Mouse (Mus musculus) cerebellum, postnatal 25 days (tissue): ENCODE data around the gene Dyrk3.
A peak's percentile ranks its signal among the peaks of the same experiment; 100 is the strongest.
"Not testable (repeated sequence)": the region's sequence is repeated elsewhere in the genome, so short reads cannot be mapped to it uniquely, and the experiment has no call there.

Source experiments
- DNase-seq, 2 experiments: peaks; one replicate each; pipeline ENCODE4 v3.0.0; 2021; ENCODE audit warnings: mixed read lengths in 2 of 2

Gene Dyrk3

DNA sequence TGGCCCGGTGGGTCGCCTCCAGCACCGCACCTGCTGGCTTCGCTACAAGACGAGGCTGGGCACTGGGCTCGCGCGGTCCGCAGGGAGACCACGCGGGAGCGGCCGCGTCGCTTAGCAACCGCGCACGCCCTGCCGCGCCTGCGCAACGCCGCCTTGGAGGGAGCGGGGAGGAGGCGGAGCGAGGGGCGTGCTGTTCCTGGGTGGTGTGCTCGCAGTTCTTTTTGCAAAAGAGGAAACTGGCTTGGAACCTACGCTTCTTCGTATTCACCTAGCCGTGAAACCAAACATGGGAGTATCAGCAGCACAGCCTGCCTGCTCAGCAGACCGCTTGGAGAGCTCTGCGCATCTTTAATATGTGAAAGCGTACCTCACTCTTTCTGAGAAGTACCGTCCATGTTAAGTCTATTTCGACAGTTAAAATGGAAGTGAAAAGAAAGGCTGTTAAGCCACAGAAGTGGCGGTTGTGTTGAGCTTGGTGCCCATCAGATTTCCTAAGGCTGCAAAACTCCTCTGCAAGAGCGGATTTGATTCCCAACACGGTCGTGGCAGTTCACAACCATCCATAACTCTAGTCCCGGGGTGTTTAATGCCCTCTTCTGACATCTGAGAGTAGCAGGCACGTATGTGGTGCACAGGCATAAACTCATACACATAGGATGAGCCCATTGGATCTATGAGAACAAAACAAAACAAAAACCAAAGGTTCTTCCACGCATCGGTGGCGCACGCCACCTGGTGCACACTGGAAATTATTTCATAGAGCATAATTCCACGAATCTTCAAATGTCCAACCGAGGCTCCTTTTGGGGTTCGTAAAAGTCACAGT is at the start of gene Dyrk3:
Dyrk3 (minus strand) TSS at position 150 of the 826 bp plus-strand sequence.
- DNase-seq, result peak; percentile 88 to 94

DNA sequence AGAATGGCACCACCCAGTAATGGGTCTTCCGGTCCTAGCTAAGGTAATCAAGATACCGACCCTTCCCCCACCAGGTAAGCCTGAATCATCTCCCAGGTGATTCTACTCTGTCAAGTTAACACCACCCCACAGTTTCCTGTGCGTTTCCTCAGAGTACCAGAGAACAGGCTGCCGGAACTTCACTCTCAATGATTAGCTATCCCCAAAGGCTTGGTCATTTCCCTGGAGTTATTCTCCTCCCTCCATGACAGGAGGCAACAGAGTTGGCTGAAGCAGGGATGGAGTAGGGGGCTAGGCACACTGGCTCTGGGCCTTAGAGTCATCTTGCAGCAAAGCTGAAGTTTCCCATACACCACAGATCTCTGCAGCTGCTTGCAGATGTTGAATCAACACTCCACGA is 49.7 kb upstream of the Dyrk3 start:
- DNase-seq, result no peak

DNA sequence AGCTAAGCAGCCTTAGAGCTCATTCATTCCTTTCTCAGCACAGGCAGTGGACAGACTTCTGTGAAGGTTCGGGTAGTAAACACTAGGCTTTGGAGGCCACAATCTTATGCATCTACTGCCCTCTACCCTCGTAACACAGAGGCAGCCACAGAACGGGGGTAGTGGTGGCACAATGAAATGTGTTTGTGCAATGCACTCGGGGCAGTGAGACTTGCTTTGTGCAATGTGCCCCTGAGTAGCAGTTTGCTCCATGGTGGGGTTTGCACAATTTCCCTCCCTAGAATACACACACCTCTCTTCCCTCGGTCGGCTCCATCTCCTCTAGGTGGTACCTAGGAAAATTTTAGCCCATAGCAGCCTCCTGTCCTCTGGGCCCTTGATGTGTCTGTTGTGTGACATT is 48.9 kb upstream of the Dyrk3 start:
- no peak for DNase-seq

DNA sequence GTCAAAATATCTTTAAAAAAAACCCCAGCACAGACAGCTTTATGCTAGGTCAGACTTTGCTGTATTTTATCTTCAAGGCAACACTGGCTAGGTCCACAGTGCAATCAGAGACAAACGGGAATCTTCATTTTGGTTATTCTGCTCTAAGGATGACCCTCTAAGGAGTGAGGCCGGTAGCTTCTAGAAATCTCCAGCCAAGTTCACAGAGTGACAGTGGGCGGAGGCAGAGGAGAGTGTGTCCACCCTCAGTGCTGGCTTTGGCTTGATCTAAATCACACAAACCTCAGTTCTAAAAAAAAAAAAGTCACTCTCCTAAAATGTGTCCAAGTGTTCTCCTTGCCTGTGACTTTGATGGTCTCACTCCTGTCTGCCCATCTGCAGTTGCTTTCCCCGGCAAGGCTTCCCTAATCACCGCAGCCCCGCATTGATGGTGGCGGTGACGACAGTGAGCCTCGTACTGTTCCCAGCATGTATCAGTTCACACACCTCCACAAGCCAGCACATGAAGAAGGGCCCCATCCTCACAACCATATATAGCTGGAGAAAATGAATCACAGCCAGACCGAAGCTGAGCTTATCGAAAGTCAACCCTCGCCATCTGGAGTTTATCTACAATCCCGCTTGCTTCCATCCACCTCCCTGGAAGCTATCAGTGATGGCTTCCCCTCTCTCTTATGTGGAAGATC is 47.8 kb upstream of the Dyrk3 start:
- DNase-seq, result no peak

DNA sequence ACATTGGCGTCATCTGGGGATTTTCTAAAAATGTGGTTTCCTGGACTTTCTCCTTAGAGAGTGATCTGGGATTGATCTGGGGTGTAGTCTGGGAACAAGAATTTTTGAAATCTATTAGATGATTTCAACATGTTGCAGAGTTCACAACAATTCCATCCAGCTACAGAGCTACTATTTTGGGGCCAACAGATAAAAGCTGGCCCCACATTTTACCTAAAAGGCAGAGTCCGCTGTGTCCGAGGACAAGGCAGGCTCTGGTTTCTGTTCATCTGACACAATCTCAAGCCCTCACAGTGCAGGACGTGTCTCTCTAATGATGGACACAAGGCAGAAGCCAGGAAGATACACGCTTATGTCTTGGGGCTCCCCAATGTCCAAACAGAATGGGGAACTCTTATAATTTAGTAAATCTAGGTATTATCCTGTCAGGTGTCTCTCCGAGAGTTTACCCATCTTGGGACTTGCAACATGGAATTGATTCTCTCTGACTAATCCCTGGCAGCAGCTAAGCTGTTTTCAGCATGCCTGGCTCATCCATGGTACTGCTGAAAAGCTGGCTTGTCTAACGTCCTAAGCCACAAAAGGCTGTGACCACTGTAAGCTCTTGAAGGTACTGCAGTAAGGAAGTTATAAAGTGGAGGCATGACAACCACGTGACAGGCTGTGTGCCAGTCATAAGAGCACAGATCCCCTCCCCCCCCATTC is 47.0 kb upstream of the Dyrk3 start:
- DNase-seq, result no peak

DNA sequence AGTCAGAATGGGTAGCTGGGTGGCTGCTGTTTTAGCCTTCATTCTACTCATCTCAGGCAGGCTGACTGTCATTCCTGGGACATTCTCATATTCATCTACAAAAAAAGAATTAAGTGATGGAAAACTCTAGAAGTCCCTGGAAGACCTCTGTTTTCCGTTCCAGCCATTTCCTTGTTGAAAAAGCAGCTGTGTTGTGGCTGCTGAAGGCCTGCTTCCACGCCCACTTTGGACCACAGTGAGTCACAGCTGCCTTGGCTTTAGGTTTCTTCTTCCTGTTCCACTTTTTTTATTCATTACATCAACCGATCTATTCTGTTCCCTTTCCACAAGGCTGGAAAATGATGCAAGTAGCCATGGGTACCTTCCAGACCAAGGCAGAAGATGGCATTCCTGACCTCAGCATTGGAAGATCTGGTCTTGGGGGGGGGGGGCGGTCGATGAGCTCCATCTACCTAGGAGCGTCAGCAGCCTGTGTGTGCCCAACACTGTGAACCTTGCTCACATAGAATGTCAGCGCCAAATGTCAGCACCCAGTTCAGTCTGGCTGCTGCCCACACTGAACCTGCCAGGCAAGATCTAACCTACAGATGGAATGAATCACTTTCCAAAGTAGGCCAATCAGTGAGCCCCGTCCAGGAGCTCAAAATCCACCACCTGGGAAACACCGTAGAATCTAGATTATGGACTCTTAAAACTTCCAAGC is 46.3 kb upstream of the Dyrk3 start:
- peak in 1 of 2 experiments; percentile 33 for DNase-seq

DNA sequence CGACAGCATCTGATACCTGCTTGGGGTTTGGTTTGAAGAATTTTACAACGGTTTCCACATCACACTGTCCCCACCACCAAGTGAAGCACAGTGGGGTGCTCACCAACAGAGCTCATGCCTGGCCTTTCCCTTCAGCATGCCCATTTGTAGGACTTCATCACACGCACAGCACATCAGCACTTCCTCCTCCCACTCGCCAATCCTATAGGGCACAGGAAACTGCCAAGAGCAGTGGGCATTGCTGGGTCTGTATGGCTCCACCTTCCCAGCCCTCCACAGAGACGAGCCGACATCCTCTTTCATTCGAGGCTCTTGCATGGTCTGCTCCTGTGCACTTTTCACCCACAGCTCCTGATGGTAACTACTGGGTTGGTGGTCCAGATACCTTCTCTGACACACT is 45.1 kb upstream of the Dyrk3 start:
- DNase-seq, result no peak

DNA sequence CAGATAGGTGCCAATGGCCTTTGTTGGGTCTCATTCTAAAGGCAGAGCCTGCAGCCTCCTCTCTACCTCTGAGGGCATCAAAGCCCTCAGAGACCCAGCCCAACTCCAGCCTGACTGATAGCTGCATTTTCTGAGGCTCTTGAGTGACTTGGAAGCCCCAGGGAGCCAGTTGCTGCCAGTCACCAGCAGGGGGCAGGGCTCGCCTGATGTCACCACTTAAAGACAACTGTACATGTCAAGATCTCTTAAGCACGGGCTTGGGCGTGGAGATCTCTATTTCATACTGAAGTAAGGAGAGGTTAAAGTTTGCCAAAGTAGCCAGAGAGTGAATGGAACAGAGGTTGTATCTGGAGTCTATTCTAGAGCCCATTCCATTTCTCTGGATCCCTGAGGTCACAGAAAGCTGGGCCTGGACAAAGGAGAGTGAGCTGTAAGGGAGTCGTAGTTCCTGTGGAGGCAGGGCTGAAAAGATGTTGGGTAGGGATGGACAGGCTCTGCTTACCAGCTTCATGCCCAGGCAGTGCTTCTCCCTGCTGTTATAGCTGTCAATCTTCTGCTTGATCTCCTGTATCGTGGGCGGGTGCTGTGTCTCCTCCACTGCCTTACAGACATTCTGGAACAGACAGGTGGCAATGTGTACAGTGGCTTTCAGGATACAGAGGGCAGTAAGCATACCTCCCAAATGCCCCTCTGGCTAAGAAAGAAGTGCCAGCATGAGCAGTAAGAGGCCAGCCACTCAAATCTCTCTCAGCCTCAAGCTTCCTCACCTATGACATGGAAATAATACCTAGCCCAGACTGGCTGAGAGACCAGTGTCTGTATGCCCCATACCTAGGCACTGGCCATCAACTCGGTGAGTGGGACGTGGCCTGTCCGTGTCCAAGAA is 43.7 kb upstream of the Dyrk3 start:
- peak; percentile 78 to 86 for DNase-seq

DNA sequence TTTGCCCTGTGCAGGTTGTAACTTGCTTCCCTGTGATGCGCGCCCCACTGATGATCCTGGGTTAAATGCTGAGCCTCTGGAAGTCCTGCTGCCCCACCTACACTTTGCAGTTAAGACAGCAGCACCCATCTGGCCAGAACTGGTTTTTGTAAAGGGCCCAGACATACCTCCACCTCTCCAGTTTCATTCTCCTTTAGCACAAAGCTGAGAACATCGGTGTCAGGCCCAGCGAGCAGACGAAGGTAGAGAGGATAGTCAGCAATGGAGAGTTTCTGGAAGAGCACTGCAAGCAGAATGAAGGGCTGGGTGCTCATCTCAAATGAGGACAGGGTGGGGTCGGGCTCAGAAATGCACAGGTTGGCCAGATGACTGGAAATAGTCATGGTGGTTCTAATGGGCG is 42.2 kb upstream of the Dyrk3 start:
- DNase-seq, result no peak

DNA sequence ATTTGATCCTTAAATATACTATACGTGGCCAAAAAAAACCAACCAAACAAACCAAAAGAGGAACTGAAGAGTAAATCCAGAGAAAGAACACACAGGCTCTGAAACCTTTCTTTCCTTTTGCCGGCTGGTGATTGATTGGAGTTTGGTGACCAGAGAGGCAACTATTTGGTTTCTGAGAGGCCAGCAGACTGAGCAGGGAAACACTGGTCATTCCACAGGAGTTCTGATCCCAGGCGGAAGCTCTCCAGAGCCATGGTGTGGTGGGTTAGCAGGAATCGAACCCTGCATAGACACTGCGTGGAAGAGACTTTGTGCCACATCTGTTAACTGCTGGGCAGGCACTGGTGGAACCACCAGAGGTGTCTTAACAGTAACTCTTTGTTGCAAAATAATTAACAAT is 39.9 kb upstream of the Dyrk3 start:
- no peak for DNase-seq

DNA sequence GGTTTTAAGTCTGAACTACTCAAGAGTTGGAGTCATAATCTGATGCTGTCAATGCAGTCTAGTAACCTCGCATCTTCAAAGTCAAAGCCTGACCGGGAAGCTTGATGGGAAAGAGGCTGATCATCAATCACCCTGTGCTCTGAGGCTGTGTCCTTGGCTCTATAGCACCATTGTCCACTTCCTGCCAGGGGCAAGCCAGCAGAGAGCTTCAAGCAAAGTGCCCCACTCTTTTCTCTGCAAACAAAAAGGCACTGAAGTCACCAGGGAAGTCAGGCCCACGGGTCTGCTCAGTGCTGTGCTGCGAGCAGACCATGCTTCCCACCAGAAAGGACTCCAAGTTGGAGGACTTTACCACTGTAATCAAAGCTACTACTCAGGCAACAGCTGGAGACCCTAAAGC is 39.1 kb upstream of the Dyrk3 start:
- no peak for DNase-seq

DNA sequence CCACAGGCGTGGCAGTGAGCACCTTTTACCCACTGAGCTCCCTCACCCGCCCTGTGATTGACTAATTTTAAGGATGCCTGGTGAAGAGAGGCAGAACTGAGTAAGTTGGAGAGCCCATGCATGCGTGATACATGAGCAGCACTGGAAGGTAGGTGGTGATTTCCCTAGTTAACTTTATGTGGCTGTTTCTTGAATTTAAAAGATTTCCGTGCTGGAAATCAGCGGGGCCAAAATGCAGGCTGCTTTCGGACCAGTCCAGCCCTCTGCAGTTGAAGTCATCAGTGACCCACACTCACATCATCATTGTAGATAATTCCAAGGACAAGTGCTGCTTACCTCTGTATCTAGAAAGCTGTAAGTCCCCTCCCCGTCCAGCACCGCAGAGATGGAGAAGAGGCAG is 37.7 kb upstream of the Dyrk3 start:
- no peak for DNase-seq

DNA sequence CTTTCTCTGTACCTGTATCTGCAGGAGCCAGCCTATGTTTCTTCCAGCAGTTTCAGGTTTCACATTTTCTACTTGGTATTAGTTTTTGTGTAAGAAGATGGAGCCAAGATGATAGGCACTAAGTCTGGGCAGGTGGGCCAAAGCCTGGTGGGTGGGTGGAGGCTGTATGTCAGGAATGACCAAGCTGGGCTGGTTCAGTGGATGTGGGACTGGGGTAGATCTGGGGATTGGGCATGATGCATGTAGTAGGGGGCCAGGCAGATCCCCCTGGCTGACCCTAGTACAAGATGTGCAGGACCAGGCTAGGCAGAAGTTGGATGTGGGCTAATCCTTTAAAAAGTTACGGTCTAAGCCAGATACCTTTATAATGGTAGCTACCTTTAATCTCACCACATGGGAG is 37.0 kb upstream of the Dyrk3 start:
- no peak for DNase-seq

DNA sequence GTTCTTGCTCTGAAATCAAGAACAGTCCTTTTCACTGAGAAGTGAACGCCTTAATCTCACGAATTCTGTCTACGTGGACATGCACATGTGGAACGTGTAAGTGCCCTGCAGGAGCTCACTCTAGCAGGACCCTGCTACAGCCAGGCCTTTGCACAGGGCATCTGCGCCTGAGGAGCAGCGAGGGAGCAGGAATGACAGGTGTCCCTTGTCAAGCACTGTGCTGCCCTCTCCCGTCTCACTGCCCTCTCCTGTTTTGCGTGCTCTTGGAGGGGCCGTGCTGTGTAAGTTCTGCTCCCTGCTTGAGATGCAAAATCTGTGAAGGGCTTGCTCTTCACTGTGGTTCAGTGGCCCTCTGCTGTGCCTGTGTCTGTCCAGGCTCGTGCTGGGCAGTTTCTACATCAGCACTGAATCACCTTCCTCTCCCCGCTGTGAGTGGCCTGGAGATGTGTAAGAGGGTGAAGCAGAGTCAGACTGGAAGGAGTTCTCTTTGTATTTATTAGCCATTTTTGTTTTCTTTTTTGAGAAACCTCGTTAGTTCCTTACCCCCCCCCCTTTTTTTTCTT is 36.2 kb upstream of the Dyrk3 start:
- peak in 1 of 2 experiments; percentile 28 for DNase-seq

DNA sequence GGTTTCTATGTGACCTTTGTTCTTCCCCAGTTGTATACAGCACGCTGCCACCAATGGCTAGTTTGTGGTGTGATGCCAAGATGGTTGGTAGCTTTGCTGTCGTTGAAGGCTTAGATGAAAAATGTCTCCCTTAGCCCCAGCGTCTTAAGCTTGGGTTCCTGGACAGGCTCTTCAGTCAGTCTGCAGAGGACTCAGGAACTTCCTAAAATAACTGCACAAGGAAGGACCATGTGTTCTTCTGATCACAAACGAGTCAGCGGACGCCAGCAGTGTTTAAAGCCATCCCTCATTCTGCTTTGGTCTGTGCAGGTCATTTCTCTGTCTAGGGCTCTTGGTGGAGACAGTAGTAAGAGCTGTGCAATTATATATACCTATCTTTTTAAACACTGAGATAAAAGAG is 35.7 kb upstream of the Dyrk3 start:
- no peak for DNase-seq

DNA sequence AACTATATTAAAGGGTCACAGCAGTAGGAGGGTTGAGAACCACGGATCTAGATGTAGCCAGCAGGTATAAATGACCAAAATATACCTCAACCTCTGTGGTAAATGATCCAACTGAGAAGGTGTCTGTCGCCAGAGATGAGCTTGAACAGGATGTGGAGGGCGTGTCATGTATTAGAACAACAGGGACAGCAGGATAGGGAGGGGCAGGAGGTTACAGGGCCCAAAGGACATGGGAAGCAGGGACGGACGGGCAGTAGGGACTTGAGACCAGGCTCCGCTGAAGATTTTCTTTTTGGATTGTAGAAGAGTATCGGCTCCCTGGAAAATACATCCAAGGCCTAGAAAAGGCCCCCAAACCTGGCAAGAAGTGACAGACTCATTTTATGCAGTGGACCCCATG is 34.9 kb upstream of the Dyrk3 start:
- DNase-seq, result no peak

DNA sequence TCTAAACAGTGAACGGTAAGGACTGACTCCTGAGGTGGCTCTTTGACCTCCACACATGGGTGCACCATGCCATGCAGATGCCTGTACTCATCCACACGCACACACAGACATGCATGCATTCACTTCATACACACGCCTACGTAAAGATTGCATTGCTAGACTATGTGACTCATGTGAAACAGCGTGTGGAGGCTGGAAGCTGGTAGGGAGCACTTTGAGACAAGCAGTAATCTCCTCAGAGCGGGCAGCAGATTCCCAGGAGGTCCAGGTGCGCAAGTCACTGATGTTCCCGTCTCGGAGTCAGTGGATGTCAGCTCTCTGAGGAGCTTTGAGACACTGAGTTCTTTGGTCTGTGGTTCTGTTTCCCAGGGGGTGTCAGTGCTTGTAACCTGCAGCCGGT is 29.5 kb upstream of the Dyrk3 start:
- no peak for DNase-seq

DNA sequence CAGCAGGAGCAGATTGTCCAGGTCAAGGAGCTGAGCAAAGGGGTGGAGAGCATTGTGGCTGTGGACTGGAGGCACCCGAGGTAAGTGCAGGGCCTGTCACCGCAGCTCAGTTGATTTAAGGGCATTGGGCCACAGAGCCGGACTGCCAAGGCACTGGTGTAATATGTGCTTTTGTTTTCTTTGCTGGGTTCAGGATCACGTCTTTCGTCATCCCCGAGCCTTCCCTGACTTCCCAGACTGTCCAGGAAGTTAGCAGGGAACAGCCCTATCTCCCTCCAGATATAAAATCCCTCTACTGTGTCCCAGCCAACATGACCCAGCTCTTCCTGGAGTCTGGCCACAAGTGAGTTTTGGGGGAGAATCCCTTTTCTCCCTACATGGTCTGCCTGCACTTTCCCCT is 26.3 kb upstream of the Dyrk3 start:
- no peak for DNase-seq

DNA sequence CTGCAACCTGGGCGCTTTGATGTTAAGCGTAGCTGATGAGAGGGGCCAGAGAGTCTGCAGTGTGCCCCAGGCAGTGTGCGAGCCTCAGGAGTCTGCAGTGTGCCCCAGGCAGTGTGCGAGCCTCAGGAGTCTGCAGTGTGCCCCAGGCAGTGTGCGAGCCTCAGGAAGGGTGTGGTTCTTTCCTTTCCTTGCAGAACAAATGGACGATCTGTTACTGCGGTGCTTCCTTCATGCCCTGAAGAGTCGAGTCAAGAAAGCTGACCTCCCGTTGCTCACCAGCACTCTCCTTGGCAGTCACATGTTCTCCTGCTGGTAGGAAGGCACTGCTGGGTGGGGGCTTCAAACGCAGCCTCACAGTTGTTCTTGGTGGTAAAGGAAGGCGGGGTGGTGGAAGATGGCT is 23.0 kb upstream of the Dyrk3 start:
- no peak for DNase-seq

DNA sequence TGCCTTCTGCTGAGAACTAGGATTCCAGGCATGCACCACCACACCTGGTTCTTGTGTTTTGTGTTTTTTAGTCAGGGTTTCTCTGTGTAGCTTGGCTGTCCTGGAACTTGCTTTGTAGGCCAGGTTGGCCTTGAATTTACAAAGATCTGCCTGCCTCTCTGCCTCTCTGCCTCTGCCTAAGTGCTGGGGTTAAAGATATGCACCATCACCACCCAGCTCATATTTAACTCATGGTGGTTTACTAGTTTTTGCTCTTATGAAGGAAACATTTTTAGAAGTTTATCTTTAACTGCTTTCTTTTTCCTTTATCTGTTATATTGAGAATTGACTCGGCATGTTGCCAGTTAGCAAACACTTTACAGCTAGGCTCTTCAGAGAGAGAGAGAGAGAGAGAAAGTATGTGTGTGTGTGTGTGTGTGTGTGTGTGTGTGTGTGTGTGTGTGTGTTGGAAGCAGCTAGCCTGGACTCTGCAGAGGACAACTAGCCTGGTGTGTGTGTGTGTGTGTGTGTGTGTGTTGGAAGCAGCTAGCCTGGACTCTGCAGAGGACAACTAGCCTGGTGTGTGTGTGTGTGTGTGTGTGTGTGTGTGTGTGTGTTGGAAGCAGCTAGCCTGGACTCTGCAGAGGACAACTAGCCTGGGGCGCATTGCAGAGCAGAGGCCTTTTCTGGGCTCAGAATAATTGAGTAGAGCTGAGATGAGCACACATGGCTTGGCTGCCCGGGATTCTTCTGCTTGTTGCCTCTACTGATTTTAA is 21.6 kb upstream of the Dyrk3 start:
- not testable (repeated sequence) for DNase-seq

DNA sequence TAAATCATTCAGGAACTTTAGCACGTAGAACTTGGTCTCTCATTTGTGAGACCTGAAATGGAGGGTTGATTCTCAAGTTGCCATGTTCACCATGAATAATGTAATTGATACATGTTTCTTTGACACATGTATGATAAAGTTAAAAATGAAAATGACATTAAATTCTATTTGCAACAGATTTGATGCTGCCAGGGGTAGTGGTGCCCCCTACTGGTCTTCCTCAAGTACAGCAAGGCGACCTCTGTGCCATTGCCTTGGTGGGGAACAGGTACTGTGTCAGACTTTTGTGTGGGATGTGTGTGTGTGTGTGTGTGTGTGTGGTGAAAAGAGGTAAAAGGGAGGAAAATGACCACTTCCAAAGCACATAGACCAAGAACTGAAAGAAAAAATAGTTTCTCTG is 17.3 kb upstream of the Dyrk3 start:
- DNase-seq, result peak; percentile 39 to 68
